Mouse (Mus musculus) megakaryocyte, adult 5-6 weeks (primary cell): ENCODE results near the gene Galnt7. TPM values are rescaled to one million over a fixed set of nuclear protein-coding genes. Genes with fewer than 3 reads are reported as not detected.
A peak's percentile ranks its signal among the peaks of the same experiment; 100 is the strongest.

ENCODE experiments used
- ATAC-seq: 2 replicates; pipeline ENCODE4 v1.8.0; 2016; ENCODE audit warnings: mild to moderate bottlenecking, inconsistent platforms; ENCODE audit not compliant: poor library complexity, severe bottlenecking
- total RNA-seq, 2 experiments: library from RNA; stranded (forward) in 1 of 2; stranded (reverse) in 1 of 2; fragments of 153-499, 151-499 nt in 1 of 2; fragments of 221-1000, 200-1000 nt in 1 of 2; gene quantifications; 2 replicates each; pipeline versions ENCODE4 v1.2.3 to v1.2.4; 2015 to 2017

Gene Galnt7
- total RNA-seq, 2 experiments from 2014 or later = 13.0 to 16.4 TPM

DNA sequence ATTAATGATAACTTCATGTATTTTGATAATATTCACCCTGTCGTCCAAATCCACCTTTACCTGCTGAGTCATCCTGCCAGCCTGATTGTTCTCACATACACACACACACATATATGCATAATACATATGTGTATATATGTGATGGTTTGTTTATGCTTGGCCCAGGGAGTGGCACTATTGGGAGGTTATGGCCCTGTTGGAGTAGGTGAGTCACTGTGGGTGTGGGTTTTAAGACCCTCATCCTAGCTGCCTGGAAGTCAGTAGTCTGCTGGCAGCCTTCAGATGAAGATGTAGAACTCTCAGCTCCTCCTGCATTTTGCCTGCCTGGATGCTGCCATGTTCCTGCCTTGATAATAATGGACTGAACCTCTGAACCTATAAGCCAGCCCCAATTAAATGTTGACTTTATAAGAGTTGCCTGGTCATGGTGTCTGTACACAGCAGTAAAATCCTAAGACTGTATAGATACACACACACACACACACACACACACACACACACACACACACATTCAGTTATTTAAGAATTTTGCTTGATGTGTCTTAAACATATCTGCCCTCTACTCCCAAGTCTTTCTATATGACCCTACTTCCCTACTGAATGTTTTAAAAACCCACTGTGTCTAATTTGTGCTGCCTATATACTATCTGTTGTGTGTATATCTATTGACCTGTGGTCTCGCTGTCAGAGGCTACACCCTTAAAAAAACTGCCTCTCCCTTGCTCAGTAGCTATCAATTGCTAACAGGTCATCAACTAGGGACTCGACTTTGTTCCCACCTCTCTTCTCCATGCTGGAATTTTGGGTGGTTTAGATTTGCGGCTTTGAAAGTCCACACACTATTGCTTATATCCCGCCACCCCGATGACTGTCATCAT, 23.8 kb downstream of the Galnt7 start:
- ATAC-seq = no peak

DNA sequence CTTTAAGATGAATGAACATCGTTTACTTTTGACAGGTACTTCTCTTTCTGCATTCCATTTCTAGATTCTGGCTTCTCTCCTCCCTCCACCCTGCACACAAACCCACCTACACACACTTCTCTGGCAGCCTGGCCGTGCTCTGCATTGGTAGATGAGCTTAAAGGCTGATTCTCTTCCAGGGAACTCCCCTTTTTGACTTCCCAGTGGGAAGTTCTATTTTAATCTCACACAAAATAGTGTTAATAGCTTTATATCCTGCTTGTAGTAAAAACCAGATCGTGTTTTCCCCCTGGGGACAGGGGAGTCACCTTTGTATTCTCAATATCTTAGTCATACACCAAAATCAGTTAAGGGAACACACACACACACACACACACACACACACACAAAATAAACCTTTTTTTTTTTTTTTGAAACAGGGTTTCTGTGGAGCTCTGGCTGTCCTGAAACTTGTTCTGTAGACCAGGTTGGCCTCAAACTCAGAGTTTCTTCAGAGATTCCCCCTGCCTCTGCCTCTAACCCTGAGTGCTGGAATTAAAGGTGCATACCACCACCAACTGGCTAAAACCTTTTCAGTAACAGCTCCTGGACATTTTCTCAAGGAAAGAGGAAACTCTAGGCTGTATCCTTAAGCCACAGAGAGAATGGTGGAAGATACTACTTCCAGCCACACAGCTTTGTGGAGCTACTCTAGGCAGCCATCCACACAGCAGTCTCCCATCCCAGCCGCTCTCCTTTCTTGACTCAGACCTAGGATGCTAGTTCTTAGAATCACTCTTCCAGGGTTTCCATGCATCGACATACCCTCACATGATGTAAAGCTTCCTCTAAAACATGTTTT, 24.7 kb downstream of the Galnt7 start:
- ATAC-seq = no peak

DNA sequence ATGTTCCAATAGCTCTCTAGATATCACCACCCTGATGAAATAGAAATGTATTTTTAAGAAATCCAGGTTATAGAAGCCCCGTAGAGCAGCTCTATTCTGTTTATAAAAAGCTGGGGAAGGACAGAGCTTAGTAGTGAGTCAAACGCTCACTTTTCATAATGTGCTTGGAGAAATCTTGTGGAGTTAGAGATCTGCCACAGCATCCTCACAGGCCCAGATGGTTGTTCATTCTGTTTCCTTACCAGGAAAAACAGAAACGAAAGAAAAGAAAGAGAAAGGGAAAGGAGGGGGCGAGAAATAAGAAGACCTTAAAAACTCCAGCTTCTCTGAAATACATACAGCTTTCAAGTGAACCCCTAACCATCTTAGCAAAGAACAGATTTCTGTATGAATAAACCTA, 28.9 kb downstream of the Galnt7 start:
- no peak for ATAC-seq

DNA sequence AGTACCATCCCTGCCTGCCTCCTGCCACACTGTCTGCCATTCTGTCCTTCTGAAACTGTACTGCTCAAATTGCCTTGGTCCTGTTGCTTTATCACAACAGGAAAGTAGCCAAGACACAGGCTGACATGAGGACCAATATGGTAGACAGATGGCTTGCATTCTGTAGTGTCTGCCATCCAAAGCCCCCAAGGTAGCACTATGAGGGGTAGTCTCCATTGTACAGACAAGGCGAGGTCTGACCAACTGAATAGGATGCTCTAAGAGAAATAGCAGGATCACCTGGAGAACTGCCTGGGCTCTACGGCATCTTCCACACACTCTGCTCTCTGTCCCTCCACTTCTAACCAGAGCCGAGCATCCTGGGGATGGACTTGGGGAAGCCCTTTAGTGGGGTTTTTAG, 29.8 kb downstream of the Galnt7 start:
- no peak for ATAC-seq

DNA sequence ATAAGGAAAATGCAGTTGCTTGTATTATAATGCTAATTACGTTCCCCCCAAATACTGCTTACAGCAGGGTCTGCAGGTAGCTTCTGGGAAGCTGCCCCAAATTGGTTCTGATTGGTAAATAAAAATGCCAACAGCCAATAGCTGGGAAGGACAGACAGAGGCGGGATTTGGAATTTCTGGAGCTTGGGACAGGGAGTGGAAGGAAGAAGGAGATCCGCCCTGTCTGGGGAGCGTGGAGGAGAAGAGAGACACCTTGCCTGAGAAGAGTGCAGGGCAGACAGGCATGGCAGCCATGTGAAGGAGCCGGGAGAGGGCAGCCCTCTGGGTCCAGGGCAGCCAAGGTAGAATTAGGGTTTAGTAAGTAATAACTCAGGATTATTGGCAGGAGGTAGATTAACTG, 35.9 kb downstream of the Galnt7 start:
- ATAC-seq = no peak

DNA sequence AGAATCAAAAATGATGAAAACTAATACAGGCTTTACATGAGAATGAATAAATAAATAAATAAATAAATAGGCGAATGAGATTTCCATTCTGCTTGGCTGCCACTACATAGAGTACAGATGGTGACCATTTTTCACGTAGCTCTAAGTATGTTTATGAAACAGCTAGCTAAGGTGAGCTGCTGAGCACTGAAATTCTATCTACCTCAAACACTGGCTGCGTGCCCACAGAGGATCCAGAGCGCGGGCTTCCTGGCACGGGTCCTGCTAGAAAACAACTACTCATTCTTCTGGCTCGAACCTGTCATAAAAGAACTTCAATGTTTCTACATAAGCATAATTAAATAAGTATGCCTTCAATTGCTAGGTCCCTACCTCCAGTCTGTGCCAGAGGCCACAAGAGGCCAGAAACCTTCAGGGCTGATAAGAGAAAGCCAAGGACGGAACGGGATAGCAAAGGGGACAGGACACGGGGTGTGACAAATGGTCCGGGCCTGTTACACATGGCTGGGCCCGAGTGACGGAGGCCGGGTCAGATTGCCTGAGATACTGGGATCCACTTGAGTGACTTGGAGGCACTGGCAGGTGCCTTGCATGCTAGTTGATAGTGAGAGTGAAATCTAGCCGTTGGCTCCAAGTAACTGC, 37.7 kb downstream of the Galnt7 start:
- no peak for ATAC-seq

DNA sequence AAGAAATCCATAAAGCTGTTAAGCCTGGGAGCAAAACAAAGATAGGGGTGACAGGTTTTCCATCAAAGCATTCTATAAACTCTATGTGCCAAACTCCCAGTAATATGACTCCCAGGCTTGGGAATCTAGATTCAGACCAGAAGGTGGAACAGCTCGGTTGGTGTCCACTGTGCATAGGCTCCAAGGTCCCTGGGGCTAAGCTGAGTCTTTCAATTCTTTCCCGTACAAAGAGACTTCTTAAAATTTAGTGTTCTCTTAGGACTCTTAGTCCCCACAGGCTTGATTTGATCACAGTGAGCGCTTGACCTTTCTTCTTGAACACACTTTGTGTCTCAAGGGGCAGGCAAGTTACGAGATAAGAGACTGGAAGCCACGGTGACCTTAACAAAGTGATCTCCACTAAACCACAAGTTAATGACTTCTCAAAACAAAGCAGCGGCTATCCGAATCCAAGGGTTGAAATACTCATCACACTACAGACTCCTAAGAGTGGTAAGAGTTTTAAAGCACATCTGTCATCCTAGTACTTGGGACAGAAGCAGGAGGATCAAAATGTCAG, 41.3 kb downstream of the Galnt7 start:
- peak; percentile 24 for ATAC-seq

DNA sequence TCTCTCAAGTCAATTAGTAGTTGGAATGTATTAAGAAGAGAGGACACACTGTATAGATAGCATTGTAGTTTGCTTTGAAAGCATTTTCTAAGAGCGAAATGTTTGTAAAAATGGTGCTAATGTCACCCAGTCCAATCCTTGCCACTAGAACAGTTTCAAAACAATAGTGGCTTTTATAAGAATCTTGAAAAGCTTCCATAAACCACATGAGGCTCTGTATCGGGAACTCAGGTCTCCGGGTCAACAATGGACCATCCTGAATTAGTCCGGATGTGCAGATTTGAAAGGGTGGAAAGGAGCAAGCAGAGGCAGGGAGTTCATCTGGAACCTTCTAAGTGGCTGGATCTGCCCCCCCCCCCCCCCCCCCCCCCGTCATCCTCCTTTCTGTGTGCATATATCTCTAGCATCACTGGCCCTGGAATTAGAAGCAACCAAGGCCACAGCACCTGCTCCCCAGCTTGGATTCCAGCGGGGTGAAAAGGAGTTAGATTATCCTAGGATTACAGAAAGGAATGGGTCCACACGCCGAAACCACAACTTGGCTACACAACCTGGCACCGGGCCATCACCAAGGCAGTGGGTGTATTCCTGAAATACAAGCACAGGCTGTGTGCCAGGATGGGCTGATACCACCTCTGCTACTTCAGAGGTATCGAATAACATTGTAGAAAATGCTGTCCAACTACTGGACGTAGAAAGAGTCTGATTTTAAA, 42.0 kb downstream of the Galnt7 start:
- no peak for ATAC-seq

DNA sequence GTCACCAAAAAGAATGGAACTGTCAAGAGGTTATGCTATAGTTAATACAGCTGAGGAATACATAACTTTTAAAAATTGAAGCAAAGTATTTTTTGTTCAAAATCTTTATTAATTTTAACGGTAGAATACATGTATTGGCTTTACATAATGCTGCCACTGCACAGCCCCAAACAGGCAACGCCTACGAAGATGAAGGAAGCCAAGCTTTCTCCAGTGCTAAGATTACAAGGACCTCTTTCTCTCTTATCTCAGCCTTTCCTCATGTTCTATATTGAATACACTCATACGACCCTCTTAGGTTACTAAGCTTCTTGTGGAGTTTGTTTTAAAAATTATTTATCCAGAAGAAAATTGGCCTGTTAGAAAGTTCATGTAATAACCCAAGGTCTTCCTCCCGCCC, 50.3 kb downstream of the Galnt7 start:
- no peak for ATAC-seq

DNA sequence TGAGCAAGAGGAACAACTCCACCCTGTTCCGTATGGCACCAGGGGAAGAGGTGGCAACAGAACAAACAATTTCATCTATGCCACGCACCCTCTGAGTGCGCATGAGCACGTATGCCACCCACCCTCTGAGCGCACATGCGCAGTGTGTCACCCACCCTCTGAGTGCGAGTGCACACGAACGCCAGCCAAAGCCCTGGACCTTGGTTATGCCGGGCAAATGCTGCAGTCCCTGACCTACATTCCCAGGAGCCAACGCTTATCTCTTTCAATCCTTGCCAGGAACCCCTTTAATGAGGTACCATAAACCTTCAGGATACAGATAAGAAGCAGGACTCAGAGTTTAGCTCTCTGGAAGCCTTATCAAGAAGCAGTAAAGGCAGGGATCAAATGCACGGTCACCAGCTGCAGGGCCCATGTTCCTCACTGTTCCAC, 50.8 kb downstream of the Galnt7 start:
- peak; percentile 84 for ATAC-seq

DNA sequence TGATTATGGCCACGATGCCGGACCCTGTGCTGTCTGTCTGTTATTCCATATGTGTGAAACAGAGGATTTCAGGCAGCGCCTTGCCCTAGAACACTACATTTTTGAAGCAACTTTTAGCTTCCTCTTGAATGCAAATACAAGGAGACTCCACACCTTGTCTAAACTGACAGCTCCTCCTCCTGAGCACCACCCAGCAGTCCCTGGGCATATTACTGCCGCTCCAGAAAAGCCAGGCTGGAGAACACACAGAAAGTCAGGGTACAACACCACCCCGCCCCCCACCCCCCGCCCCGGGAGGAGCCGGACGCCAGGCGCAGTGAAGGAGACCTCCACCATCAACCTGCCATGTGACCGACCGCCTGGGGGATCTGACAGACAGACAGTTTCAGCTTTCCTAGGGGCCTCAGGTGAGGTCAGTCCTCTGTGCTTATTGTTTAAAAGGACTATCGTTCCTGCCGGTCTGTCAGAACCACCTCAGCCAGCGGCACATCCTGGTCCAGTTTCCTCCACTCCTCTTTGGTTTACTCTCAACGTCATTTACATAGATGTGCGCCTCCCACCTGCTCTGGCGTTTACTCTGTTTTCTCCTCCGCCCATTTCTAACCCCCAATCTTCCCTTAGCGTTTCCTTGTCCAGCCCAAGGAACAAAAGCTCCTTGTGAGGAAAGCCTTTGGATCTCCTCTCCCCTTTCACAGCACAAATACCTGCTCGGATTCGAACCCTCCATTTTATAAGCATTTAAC, 52.8 kb downstream of the Galnt7 start:
- no peak for ATAC-seq

DNA sequence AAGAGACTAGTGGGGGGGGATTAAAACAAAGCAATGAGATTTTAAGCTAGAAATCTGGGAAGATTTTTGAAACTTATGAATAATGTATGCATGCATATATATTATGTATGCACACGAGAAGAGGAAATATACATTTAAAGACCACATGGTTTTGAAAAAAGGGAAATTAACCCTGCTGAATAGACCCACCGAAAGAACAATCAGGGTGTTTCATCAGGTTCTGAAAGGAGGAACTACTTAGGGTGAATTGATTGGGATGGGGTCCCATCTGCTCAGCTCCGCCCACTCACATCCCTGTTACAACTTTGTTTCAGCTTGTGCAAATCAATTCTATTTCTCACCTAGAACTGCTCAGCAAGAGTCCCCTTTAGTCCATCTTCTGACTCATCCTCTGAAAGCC, 57.0 kb downstream of the Galnt7 start:
- peak; percentile 68 for ATAC-seq

DNA sequence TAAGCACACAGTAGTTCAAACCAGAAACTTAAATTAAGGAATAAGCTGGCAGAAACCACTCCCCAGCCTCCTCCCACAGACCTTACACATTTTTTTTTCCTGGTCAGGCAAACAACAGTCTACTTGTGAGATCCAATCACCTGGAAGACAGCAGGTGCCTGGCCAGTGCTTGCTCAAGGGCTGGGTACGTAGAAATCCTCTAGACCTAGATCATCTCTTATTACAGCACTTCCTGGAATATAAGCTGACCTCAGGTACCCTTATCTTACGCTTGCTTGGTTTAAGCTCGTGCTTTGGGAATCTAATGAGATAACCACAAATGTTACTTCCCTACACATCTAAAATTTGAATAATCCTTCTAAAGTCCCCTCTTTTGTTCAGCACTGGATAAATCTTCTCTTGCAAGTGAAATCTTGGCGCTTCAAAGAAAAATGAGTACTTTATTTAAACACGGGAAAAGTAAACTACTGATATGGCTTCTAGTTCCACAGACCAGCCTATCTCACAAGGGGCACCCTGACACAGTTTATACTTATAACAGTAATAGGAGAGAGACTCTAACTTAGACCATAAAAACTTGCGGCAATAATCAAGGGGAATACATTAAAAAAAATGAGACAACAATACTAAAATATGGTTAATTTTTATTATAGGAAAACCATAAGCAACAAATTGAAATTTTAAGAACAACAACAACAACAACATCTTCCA, 58.5 kb downstream of the Galnt7 start:
- ATAC-seq = peak; percentile 51

DNA sequence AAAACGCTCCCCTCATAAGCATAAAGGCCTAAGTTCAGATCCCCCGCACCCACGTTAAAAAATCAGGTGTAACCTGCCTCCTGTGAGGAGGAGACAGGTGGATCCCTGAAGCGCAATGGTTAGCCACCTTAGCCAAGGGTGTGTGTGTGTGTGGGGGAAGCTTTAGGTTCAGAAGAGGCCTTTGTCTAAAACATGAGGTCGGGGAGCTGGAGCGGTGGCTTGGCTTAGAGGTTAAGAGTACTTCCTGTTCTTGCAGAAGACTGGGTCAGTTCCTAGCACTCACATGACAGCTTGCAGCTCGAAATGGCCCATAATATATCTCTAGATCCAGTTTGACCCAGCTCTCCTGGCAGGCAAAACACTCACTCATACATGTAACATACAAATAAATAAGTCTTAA, 60.2 kb downstream of the Galnt7 start:
- ATAC-seq = peak; percentile 64

DNA sequence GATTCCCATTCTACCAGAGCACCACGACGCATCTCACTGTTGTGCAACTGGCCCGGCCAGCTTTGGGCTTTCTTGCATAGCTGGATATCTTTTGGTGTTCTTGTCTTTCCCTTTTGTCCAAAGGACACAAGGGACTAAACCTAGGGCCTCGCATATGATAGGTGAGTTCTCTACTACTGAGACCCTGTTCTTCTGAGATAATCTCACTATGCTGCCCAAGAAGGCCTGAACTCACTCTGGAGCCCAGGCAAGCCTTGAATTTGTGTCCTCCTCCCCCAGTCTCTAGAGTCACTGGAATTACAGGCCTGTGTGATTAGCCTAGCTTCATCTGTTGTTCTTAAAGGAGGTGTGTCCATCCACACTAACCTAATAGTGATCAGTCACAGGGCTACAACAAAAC, 61.2 kb downstream of the Galnt7 start:
- ATAC-seq = no peak

DNA sequence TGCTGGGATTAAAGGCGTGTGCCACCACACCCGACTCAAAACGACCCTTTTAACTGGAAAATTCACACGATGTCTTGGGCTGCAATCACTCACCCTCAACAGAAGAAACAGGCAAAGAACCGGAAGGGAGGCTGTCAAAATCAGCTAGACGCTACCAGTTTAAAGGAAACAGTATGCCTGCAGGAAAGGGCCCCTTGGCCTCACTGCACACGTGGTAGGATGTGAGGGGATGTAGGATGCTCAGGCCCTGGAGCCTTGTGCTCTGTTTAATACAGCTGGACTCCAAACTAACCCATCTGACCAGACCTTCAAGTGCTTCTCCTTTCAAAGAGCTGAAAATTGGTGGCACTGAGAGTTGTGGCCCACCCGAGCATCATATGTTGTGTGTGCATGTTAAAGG, 62.8 kb downstream of the Galnt7 start:
- ATAC-seq = no peak

DNA sequence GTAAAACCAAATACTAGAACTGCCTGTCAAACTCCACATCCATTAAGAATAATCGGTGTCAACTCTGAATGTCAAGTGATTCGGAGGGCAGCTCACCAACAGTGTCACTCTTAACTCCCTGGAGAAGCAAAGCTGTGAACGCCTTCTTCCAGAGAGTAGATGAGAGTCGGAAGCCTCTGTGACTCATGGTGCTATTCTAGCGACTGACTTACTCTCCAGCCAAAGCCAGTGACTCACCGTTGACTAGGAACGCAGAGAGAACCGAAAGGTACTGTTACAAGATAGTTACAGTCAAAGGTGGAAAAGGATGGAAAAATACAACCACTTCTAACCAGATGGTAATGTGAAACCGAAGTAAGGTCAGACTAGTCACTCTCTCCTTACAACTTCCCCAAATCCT, 63.7 kb downstream of the Galnt7 start:
- ATAC-seq = peak; percentile 34

DNA sequence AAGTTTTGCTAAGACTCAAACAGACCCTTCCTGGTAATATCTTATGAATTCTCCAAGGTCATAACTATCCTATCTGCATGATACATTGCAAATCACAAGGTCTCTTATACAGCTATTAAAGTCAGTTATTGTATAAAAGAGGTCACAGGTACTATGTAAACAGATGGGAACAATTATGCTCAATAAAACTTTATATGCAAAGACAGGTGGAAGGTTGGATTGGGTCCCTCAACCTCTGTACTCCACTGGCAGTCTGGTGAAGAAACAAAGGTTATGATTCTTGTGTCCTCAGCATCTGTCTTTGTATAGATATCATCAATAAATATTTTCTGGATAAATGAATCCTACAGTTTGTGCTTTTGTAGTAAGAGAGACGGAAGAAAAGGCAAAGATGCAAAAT, 64.2 kb downstream of the Galnt7 start:
- no peak for ATAC-seq

DNA sequence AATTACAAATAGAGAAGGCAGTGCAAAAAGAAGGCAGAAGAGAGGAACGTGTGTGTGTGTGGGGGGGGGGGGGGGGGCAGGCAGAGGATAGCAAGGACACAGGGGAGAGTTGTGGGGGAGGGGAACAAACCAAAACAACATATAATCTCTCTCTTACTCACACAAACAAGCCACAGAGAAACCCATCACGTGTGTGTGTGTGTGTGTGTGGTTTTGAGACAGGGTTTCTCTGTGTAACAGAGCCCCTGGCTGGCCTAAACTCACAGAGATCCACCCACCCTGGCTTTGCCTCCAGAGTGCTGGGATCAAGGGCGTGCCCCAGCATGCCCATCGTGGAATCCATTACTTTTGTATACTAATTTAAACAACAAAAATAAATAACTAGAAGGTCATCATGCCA, 66.2 kb downstream of the Galnt7 start:
- no peak for ATAC-seq
